Mouse (Mus musculus) limb, embryonic 11.5 days (tissue): ENCODE measurements around the gene Kcng3. TPM values are rescaled to one million over a fixed set of nuclear protein-coding genes. Genes with fewer than 3 reads are reported as not detected.
A peak's percentile ranks its signal among the peaks of the same experiment; 100 is the strongest.

Experiments
- ATAC-seq: fragments of 200-750 bp; cut with Nextera tagmentation; 2 replicates; pipeline ENCODE4 v1.8.0; 2017; ENCODE audit warnings: low read depth; ENCODE audit not compliant: insufficient number of reproducible peaks, low FRiP score, low TSS enrichment
- DNase-seq: peaks from one replicate; pipeline ENCODE4 v3.0.0-alpha.2; 2015; ENCODE audit warnings: low spot score
- H3K27ac ChIP-seq: fragments of 300-500 bp; sonication (generic); replicated peaks from 2 replicates; pipeline ENCODE4 v1.5.1; 2014; ENCODE audit warnings: low read depth, mild to moderate bottlenecking, low read length
- H3K27me3 ChIP-seq: fragments of 300-500 bp; sonication (generic); 2 replicates; pipeline ENCODE4 v1.6.1; 2014; ENCODE audit warnings: mild to moderate bottlenecking, low read length, mixed read lengths; ENCODE audit not compliant: control insufficient read depth, insufficient read depth
- H3K36me3 ChIP-seq: fragments of 300-500 bp; sonication (generic); 2 replicates; pipeline ENCODE4 v1.6.1; 2014; ENCODE audit warnings: mild to moderate bottlenecking, low read length, moderate library complexity, mixed read lengths; ENCODE audit not compliant: control insufficient read depth, insufficient read depth
- H3K4me1 ChIP-seq: fragments of 300-500 bp; sonication (generic); 2 replicates; pipeline ENCODE4 v1.6.1; 2014; ENCODE audit warnings: low read length, mixed read lengths; ENCODE audit not compliant: control insufficient read depth, insufficient read depth
- H3K4me2 ChIP-seq: fragments of 300-500 bp; sonication (generic); 2 replicates; pipeline ENCODE4 v1.6.1; 2014; ENCODE audit warnings: low read depth, mild to moderate bottlenecking, moderate library complexity; ENCODE audit not compliant: severe bottlenecking
- H3K4me3 ChIP-seq: fragments of 300-500 bp; sonication (generic); 2 replicates; pipeline ENCODE4 v1.5.1; 2014; ENCODE audit warnings: low read depth, low read length
- H3K9ac ChIP-seq: fragments of 300-500 bp; sonication (generic); 2 replicates; pipeline ENCODE4 v1.6.1; 2014; ENCODE audit warnings: mild to moderate bottlenecking, low read length
- H3K9me3 ChIP-seq: fragments of 300-500 bp; sonication (generic); 2 replicates; pipeline ENCODE4 v1.6.1; 2016; ENCODE audit warnings: low read length; ENCODE audit not compliant: control insufficient read depth
- WGBS: fragments of 180-500 bp; shearing (Covaris S2); extraction: QIAGEN DNeasy Blood & Tissue Kit; methylation state at CpG from one replicate; pipeline ENCODE4 v1.1.7; 2014; 5-methylcytosine and 5-hydroxymethylcytosine counted together
- polyA plus RNA-seq: library from polyadenylated mRNA; unstranded; fragments of >200 nt; fragmentation: Nextera tagmentation; extraction: Ambion mirVana; gene quantifications from 2 replicates; pipeline ENCODE4 v1.2.1, GENCODE M21; 2014

The Kcng3 gene
- polyA plus RNA-seq, 1 experiment from 2014 or later = not detected

- Histone ChIP-seq H3K27me3 (no peaks in the 10 kb centered on the region), H3K4me2 (no peak overlapping the region), H3K4me3 (no peak overlapping the region), H3K9me3 (no peaks in the 10 kb centered on the region), H3K4me1 (no peaks in the 10 kb centered on the region), H3K27ac (no peak overlapping the region), H3K9ac (no peak overlapping the region), H3K36me3 (no peaks in the 10 kb centered on the region)
- 95% methylated on average over 11 of the region's 11 CpGs for WGBS
- DNase-seq (no peak), ATAC-seq (no peak)
Observed at GRCm38 (mm10) chr17:83555836-83556235, 75.9 kb downstream of the Kcng3 start.

GRCm38 (mm10) chr17:83554997-83555396, 76.7 kb downstream of the Kcng3 start:
- no peaks in the 10 kb centered on the region for H3K4me1 ChIP-seq
- H3K27ac ChIP-seq = no peak overlapping the region
- no peak overlapping the region for H3K4me2 ChIP-seq
- H3K4me3 ChIP-seq = no peak overlapping the region
- DNase-seq (no peak), ATAC-seq (no peak)
- WGBS = 85% methylated on average over 7 of the region's 7 CpGs
- H3K36me3 ChIP-seq = no peaks in the 10 kb centered on the region
- H3K27me3 ChIP-seq = no peaks in the 10 kb centered on the region
- no peak overlapping the region for H3K9ac ChIP-seq
- H3K9me3 ChIP-seq = no peaks in the 10 kb centered on the region

GRCm38 (mm10) chr17:83548501-83549233, 83.0 kb downstream of the Kcng3 start:
- Histone ChIP-seq H3K27me3 (peaks cover 25% of the 10 kb centered on the region), H3K4me2 (no peak overlapping the region), H3K9me3 (no peaks in the 10 kb centered on the region), H3K4me3 (no peak overlapping the region), H3K27ac (no peak overlapping the region), H3K36me3 (no peaks in the 10 kb centered on the region), H3K9ac (no peak overlapping the region), H3K4me1 (no peaks in the 10 kb centered on the region)
- WGBS = 40% methylated on average over 12 of the region's 12 CpGs
- ATAC-seq (no peak), DNase-seq (no peak)

- no peak for DNase-seq
- Histone ChIP-seq H3K36me3 (no peaks in the 10 kb centered on the region), H3K4me3 (no peak overlapping the region), H3K27me3 (peaks cover 25% of the 10 kb centered on the region), H3K27ac (no peak overlapping the region), H3K4me2 (no peak overlapping the region), H3K9me3 (no peaks in the 10 kb centered on the region), H3K4me1 (no peaks in the 10 kb centered on the region), H3K9ac (no peak overlapping the region)
- no peak; the same call in 1 of the 2 replicates for ATAC-seq
- 34% methylated on average over 10 of the region's 10 CpGs for WGBS
Observed at GRCm38 (mm10) chr17:83547145-83547544, 84.5 kb downstream of the Kcng3 start.

GRCm38 (mm10) chr17:83545756-83546742, 85.6 kb downstream of the Kcng3 start:
- Histone ChIP-seq H3K27me3 (peaks cover 25% of the 10 kb centered on the region), H3K27ac (no peak overlapping the region)
- no peak for ATAC-seq

GRCm38 (mm10) chr17:83545259-83545658, 86.4 kb downstream of the Kcng3 start:
- no peak overlapping the region for H3K27ac ChIP-seq
- no peaks in the 10 kb centered on the region for H3K4me1 ChIP-seq
- no peak for DNase-seq
- no peaks in the 10 kb centered on the region for H3K36me3 ChIP-seq
- no peaks in the 10 kb centered on the region for H3K9me3 ChIP-seq
- H3K4me3 ChIP-seq = no peak overlapping the region
- H3K9ac ChIP-seq = no peak overlapping the region
- H3K4me2 ChIP-seq = no peak overlapping the region
- peaks cover 25% of the 10 kb centered on the region for H3K27me3 ChIP-seq
- 81% methylated on average over 6 of the region's 6 CpGs for WGBS
- no peak for ATAC-seq

More at GRCm38 (mm10) chr17:83545756-83546742, 85.6 kb downstream of the Kcng3 start:
- Histone ChIP-seq H3K9ac (no peak overlapping the region), H3K36me3 (no peaks in the 10 kb centered on the region), H3K4me3 (peak overlapping the region; percentile 10), H3K4me1 (no peaks in the 10 kb centered on the region), H3K9me3 (no peaks in the 10 kb centered on the region), H3K4me2 (peak overlapping the region; percentile 39)
- WGBS = 4% methylated on average over 35 of the region's 35 CpGs
- peak; percentile 52 for DNase-seq

GRCm38 (mm10) chr17:83542424-83542823, 89.3 kb downstream of the Kcng3 start:
- DNase-seq = no peak
- no peak overlapping the region for H3K4me3 ChIP-seq
- no peaks in the 10 kb centered on the region for H3K4me1 ChIP-seq
- H3K4me2 ChIP-seq = no peak overlapping the region
- H3K9me3 ChIP-seq = no peaks in the 10 kb centered on the region
- no peak overlapping the region for H3K27ac ChIP-seq
- H3K36me3 ChIP-seq = no peaks in the 10 kb centered on the region
- H3K27me3 ChIP-seq = peaks cover 19% of the 10 kb centered on the region
- no peak overlapping the region for H3K9ac ChIP-seq
- WGBS = 80% methylated on average over 2 of the region's 2 CpGs
- no peak for ATAC-seq

GRCm38 (mm10) chr17:83539262-83540037, 92.2 kb downstream of the Kcng3 start:
- Histone ChIP-seq H3K27me3 (no peaks in the 10 kb centered on the region), H3K36me3 (no peaks in the 10 kb centered on the region), H3K27ac (no peak overlapping the region), H3K4me2 (no peak overlapping the region), H3K9ac (no peak overlapping the region), H3K9me3 (no peaks in the 10 kb centered on the region), H3K4me3 (no peak overlapping the region), H3K4me1 (no peaks in the 10 kb centered on the region)
- WGBS = 66% methylated on average over 12 of the region's 12 CpGs
- ATAC-seq (no peak), DNase-seq (no peak)
